Mouse (Mus musculus): ENCODE measurements at regions not wholly inside any gene's neighbourhood (a gene's known extent, or its start where the extent isn't known, plus 50 kb on each side); places are given as distances from the start of the nearest gene placed in this dataset.

- H3K27me3 ChIP-seq: no peaks in the 10 kb centered on the region
- ATAC-seq (replicated peaks; ENCODE audit: low FRiP score): no peak
- H3K4me1 ChIP-seq: no peaks in the 10 kb centered on the region
- H3K4me3 ChIP-seq (replicated peaks): no peak overlapping the region
- no peaks in the 10 kb centered on the region for H3K36me3 ChIP-seq
- H3K27ac ChIP-seq: no peak overlapping the region
- WGBS: 53% methylated on average over 6 of the region's 6 CpGs
- H3K4me2 ChIP-seq: no peak overlapping the region
- no peaks in the 10 kb centered on the region for H3K9me3 ChIP-seq (replicated peaks)
- no peak overlapping the region for H3K9ac ChIP-seq
Observed at GRCm38 (mm10) chr14:78438064-78438677, 98.4 kb downstream of the Akap11 start.

DNA sequence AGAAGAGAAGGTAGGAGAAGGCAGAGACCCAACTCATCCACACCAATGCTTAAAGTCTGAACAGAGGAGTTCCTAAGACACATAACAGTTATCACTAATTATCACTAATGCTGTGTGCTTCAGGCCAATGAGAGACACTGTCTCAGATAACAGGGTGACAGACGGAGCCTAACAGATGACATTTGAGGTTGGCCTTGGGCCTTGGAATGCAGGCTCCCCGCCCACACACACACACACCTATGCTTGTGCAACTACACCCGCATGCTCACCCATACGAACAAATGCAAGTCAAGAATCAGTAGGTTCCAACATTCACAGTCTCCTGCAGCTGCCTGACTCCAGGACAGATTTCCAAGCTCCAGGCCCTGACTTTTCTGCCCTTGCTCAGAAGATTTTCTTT is 100.0 kb downstream of the Akap11 start:
- WGBS: 73% methylated on average over 4 of the region's 4 CpGs
- ATAC-seq (replicated peaks; ENCODE audit: low FRiP score): no peak
- no peaks in the 10 kb centered on the region for H3K9me3 ChIP-seq (replicated peaks)

GRCm38 (mm10) chr14:78435982-78436381 is 100.6 kb downstream of the Akap11 start:
- Histone ChIP-seq H3K9ac (no peak overlapping the region), H3K4me2 (no peak overlapping the region), H3K27ac (no peak overlapping the region), H3K9me3 (replicated peaks) (no peaks in the 10 kb centered on the region), H3K36me3 (no peaks in the 10 kb centered on the region), H3K4me3 (replicated peaks) (no peak overlapping the region), H3K4me1 (0 out of 2 replicates have a peak, but pooled peaks cover 6% of the 10 kb centered on the region), H3K27me3 (no peaks in the 10 kb centered on the region)
- no peak for ATAC-seq (replicated peaks; ENCODE audit: low FRiP score)
- WGBS: 85% methylated on average over 4 of the region's 4 CpGs

More for the DNA sequence above, 100.0 kb downstream of the Akap11 start:
- Histone ChIP-seq H3K4me1 (0 out of 2 replicates have a peak, but pooled peaks cover 6% of the 10 kb centered on the region), H3K9ac (no peak overlapping the region), H3K27ac (no peak overlapping the region), H3K4me3 (replicated peaks) (no peak overlapping the region), H3K4me2 (no peak overlapping the region), H3K36me3 (no peaks in the 10 kb centered on the region), H3K27me3 (no peaks in the 10 kb centered on the region)

DNA sequence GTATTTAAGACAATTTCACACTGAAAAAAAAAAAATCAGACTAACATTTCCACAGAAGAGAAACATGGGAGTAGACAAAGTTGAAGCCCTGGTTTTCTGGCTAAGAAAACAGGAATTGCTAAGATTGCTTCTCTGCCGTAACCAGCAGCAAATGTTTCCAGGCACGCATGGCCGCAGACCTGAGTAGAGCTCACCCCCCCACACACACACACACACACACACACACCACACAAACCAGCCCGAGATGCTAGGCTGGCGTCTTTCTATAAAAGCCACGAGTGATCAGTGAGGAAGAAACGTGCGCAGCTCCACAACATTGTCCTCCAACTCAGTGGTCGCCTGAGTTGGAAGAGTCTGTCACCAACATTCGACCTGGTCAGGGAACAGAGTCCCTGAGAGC is 101.0 kb downstream of the Akap11 start:
- Histone ChIP-seq H3K4me2 (no peak overlapping the region), H3K4me1 (0 out of 2 replicates have a peak, but pooled peaks cover 6% of the 10 kb centered on the region), H3K9me3 (replicated peaks) (no peaks in the 10 kb centered on the region), H3K27me3 (no peaks in the 10 kb centered on the region), H3K9ac (no peak overlapping the region), H3K36me3 (no peaks in the 10 kb centered on the region), H3K27ac (no peak overlapping the region), H3K4me3 (replicated peaks) (no peak overlapping the region)
- ATAC-seq (replicated peaks; ENCODE audit: low FRiP score): no peak
- 75% methylated on average over 10 of the region's 10 CpGs for WGBS

DNA sequence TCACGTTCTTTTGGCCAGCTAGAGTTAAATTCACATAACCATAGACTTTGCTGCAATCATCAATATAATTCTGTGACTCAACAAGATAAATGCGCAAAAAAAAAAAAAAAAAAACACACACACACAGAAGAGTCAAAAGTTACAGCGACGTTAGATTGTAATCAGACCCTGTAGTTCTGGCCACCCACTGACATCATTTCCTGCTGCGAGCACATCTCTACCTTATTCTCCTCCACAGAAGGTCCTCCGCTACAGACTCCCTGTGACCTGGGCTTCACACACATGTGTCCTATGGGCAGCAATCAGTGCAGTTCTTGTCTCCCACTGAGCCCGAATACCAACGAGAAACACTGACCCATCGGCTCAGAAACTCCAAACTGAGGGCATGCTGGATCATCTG is 101.9 kb downstream of the Akap11 start:
- H3K4me3 ChIP-seq (replicated peaks): no peak overlapping the region
- WGBS: 88% methylated on average over 9 of the region's 9 CpGs
- H3K9ac ChIP-seq: no peak overlapping the region
- no peaks in the 10 kb centered on the region for H3K27me3 ChIP-seq
- 0 out of 2 replicates have a peak, but pooled peaks cover 6% of the 10 kb centered on the region for H3K4me1 ChIP-seq
- no peak for ATAC-seq (replicated peaks; ENCODE audit: low FRiP score)
- H3K9me3 ChIP-seq (replicated peaks): no peaks in the 10 kb centered on the region
- no peaks in the 10 kb centered on the region for H3K36me3 ChIP-seq
- no peak overlapping the region for H3K27ac ChIP-seq
- no peak overlapping the region for H3K4me2 ChIP-seq

DNA sequence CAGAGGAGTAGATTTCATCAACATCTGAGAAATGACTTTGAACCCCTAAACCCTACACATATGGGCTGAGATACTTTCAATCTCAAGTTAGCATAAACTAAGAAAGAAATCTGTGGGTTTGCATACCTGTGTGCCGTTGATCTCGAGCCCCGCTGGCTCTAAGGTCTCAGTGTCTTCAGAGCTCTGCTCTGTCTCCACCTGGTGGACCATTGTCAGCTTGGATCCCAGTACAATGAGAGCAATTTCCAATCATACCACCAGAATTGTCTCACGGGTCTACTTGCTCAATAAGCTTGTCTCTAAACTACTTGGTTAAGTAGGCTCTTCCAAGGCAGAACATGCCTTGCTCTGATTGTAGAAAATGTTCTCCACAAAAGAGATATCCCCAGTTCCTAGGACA is 102.5 kb downstream of the Akap11 start:
- 91% methylated on average over 4 of the region's 4 CpGs for WGBS

GRCm38 (mm10) chr14:78432471-78432870 is 104.1 kb downstream of the Akap11 start:
- Histone ChIP-seq H3K9ac (no peak overlapping the region), H3K4me1 (0 out of 2 replicates have a peak, but pooled peaks cover 6% of the 10 kb centered on the region), H3K4me3 (replicated peaks) (no peak overlapping the region), H3K4me2 (no peak overlapping the region), H3K9me3 (replicated peaks) (no peaks in the 10 kb centered on the region), H3K36me3 (no peaks in the 10 kb centered on the region), H3K27ac (no peak overlapping the region), H3K27me3 (no peaks in the 10 kb centered on the region)
- no peak for ATAC-seq (replicated peaks; ENCODE audit: low FRiP score)
- WGBS: 43% methylated on average over 4 of the region's 4 CpGs

More for the DNA sequence above, 102.5 kb downstream of the Akap11 start:
- H3K4me2 ChIP-seq: no peak overlapping the region
- H3K4me3 ChIP-seq (replicated peaks): no peak overlapping the region
- no peak overlapping the region for H3K9ac ChIP-seq
- H3K36me3 ChIP-seq: no peaks in the 10 kb centered on the region
- H3K27me3 ChIP-seq: no peaks in the 10 kb centered on the region
- no peak for ATAC-seq (replicated peaks; ENCODE audit: low FRiP score)
- H3K4me1 ChIP-seq: 0 out of 2 replicates have a peak, but pooled peaks cover 6% of the 10 kb centered on the region
- no peak overlapping the region for H3K27ac ChIP-seq
- H3K9me3 ChIP-seq (replicated peaks): no peaks in the 10 kb centered on the region

DNA sequence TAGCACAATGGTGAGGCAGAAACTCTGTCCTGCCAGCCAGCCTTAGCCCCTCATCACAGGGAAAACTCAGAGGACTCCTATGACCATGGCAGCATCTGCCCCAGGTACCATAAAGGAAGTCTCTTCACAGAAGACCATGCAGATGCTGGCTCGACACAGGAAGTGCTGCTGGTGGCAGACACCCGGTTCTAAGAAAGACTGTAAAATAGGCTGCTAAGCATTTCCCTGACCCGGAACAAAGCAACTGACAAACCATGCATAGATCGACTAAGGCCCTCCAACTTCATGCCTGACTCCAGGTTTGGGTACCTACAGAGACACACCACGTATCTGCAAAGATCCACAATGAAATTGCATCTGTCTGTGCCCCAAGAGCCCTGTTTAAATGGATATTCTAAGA is 104.7 kb downstream of the Akap11 start:
- no peak for ATAC-seq (replicated peaks; ENCODE audit: low FRiP score)
- 63% methylated on average over 5 of the region's 5 CpGs for WGBS
- Histone ChIP-seq H3K4me1 (0 out of 2 replicates have a peak, but pooled peaks cover 6% of the 10 kb centered on the region), H3K27me3 (no peaks in the 10 kb centered on the region), H3K4me3 (replicated peaks) (no peak overlapping the region), H3K4me2 (no peak overlapping the region), H3K27ac (no peak overlapping the region), H3K9me3 (replicated peaks) (no peaks in the 10 kb centered on the region), H3K36me3 (no peaks in the 10 kb centered on the region), H3K9ac (no peak overlapping the region)

GRCm38 (mm10) chr14:78431406-78431805 is 105.2 kb downstream of the Akap11 start:
- Histone ChIP-seq H3K4me1 (0 out of 2 replicates have a peak, but pooled peaks cover 6% of the 10 kb centered on the region), H3K4me3 (replicated peaks) (no peak overlapping the region), H3K4me2 (no peak overlapping the region), H3K9ac (no peak overlapping the region), H3K27me3 (no peaks in the 10 kb centered on the region), H3K9me3 (replicated peaks) (no peaks in the 10 kb centered on the region), H3K36me3 (no peaks in the 10 kb centered on the region), H3K27ac (no peak overlapping the region)
- no peak for ATAC-seq (replicated peaks; ENCODE audit: low FRiP score)
- 81% methylated on average over 3 of the region's 3 CpGs for WGBS

GRCm38 (mm10) chr14:78428233-78429019 is 108.2 kb downstream of the Akap11 start:
- Histone ChIP-seq H3K36me3 (no peaks in the 10 kb centered on the region), H3K4me1 (0 out of 2 replicates have a peak, but pooled peaks cover 6% of the 10 kb centered on the region), H3K4me3 (replicated peaks) (no peak overlapping the region), H3K27ac (0 out of 2 replicates have a peak overlapping the region, but pooled peaks have one; percentile 41), H3K4me2 (no peak overlapping the region), H3K9me3 (replicated peaks) (no peaks in the 10 kb centered on the region), H3K27me3 (no peaks in the 10 kb centered on the region), H3K9ac (no peak overlapping the region)
- 82% methylated on average over 10 of the region's 10 CpGs for whole genome bisulfite sequencing
- no peak for ATAC-seq (replicated peaks; ENCODE audit: low FRiP score)

GRCm38 (mm10) chr14:78427062-78427461 is 109.5 kb downstream of the Akap11 start:
- Histone ChIP-seq H3K27me3 (no peaks in the 10 kb centered on the region), H3K36me3 (no peaks in the 10 kb centered on the region), H3K4me2 (no peak overlapping the region), H3K4me3 (replicated peaks) (no peak overlapping the region), H3K9me3 (replicated peaks) (no peaks in the 10 kb centered on the region), H3K4me1 (0 out of 2 replicates have a peak, but pooled peaks cover 3% of the 10 kb centered on the region), H3K27ac (no peak overlapping the region), H3K9ac (no peak overlapping the region)
- no peak for ATAC-seq (replicated peaks; ENCODE audit: low FRiP score)
- WGBS: 82% methylated on average over 3 of the region's 3 CpGs

DNA sequence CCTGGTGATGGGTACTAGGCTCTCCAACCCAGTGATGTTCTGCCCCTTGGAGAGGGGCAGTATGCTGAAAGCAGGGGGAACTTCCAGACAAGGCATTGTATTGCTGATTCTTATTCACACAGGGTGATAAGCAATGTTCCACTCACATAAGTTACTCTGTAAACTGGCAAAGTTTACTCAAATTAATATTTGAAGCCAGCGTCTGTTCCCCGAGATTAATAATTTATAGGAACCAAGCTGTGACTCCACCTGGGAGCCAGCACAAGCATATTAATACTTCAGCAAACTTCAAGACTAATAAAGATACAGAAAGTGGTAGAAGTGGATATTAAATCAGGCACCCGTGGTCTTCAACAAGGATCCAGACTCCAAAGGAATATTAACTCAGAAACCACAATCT is 114.0 kb downstream of the Akap11 start:
- Histone ChIP-seq H3K27me3 (no peaks in the 10 kb centered on the region), H3K4me1 (0 out of 2 replicates have a peak, but pooled peaks cover 7% of the 10 kb centered on the region), H3K4me2 (no peak overlapping the region), H3K9me3 (replicated peaks) (no peaks in the 10 kb centered on the region), H3K27ac (no peak overlapping the region), H3K36me3 (no peaks in the 10 kb centered on the region), H3K9ac (no peak overlapping the region), H3K4me3 (replicated peaks) (no peak overlapping the region)
- 75% methylated on average over 3 of the region's 3 CpGs for whole genome bisulfite sequencing
- ATAC-seq (replicated peaks; ENCODE audit: low FRiP score): no peak

All from kidney, embryonic 15.5 days (tissue).